Mouse (Mus musculus): ENCODE measurements around the gene Mapk9.
A peak's percentile ranks its signal among the peaks of the same experiment; 100 is the strongest.

DNA sequence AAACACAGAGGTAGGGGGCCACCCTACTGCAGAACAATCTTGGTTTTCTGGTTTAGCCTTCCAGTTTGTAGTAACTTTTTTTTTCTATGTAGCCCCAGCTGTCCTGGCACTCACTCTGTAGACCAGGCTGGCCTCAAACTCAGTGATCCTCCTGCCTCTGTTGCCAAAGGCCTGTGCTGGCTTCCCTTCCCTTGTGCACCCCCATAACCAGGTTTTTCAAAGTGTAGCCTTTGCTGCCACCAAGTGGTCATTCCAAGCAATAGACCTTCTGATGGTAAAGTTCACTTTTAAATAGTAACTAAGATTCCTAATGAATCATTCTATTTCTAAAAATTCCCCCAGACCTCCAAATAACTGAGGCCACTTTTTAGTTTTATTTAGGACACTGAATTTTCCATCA lies 23.2 kb downstream of the Mapk9 start:
- TF ChIP-seq CTCF (IDR thresholded peaks at IDR 0.05; ENCODE audit: low read depth, low read length) (peak; percentile 49), EP300 (IDR thresholded peaks at IDR 0.05; ENCODE audit: insufficient read depth, low read depth, low read length) (no peak)
